Mouse (Mus musculus) bone marrow macrophage, adult 2 months (primary cell): Measurements from ENCODE around the gene Igsf9. TPM values are rescaled to one million over a fixed set of nuclear protein-coding genes. Genes with fewer than 3 reads are reported as not detected.
A peak's percentile ranks its signal among the peaks of the same experiment; 100 is the strongest.

Experiments used
- H3K27ac ChIP-seq: 2 replicates; pipeline ENCODE4 v1.5.1; 2012; ENCODE audit warnings: low read depth, low read length; ENCODE audit not compliant: insufficient read depth
- H3K4me1 ChIP-seq: 2 replicates; pipeline ENCODE4 v1.6.1; 2012; ENCODE audit warnings: low read length; ENCODE audit not compliant: control insufficient read depth, insufficient read depth
- H3K4me3 ChIP-seq: 2 replicates; pipeline ENCODE4 v1.5.1; 2012; ENCODE audit warnings: mild to moderate bottlenecking, low read length, moderate library complexity; ENCODE audit not compliant: insufficient read depth
- CTCF ChIP-seq: IDR thresholded peaks from 2 replicates; pipeline ENCODE4 v1.5.1; 2012; ENCODE audit warnings: low read depth, mild to moderate bottlenecking, low read length, moderate library complexity
- POLR2A ChIP-seq: IDR thresholded peaks from 2 replicates; pipeline ENCODE4 v1.6.1; 2012; ENCODE audit warnings: mild to moderate bottlenecking, low read depth, low read length, borderline replicate concordance
- polyA plus RNA-seq: library from polyadenylated mRNA; stranded (reverse); fragments of >200 nt; gene quantifications from 2 replicates; pipeline ENCODE4 v1.2.4, GENCODE M21; 2012; ENCODE audit not compliant: missing spikeins, insufficient read depth, insufficient read length

The Igsf9 gene
- polyA plus RNA-seq, 1 experiment, result 6.3 TPM

DNA sequence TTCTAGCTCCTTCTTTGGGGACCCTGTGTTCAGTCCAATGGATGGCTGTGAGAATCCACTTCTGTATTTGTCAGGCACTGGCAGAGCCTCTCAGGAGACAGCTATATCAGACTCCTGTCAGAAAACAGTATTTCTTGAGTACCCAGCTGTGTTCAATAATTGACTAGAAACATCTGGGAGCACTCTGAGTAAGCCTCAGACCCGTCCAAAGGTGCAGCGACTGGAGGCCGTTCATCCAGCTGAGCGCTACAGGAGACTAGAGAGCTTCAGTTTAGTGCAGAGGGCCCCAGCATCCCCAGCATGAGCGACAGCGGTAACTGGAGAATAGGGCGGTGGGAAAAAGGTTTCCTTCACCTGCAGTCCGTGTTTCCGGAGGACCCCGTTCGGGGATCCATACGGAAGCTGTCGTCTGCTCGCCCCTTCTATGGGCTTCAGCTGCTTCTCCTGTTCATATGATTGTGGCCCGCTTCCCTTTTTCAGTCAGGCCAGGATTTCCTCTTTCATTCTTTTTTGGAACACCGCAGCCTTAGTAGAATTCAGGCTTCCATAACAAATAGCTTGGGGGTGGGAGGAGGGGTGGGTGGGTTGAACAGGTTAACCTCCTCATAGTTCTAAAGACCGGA, 30.6 kb upstream of the Igsf9 start:
- TF ChIP-seq CTCF, result no peak
- Histone ChIP-seq H3K4me1 (peaks cover 33% of the 10 kb centered on the region), H3K27ac (peak overlapping the region; percentile 35; the same call in 1 of the 2 replicates), H3K4me3 (peak overlapping the region; percentile 39)

DNA sequence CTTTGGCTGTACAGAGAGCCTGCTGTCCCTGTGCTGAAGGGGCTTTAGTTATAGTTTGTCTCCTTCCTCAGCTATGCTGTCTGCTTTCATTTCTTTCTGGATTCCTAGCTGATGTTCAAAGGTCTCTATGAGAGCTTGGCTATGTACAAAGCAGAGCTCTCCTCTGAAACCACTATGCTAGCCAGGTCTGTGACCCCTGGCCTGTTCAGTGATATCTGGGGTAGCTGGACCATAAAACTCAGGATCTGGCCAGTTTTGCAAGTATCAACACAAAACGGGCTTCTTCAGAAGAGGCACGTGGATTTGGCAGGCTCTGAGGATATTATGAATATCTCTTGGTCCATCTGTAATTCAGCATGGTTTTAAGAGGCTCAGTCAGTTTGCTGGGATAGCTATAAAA, 28.7 kb upstream of the Igsf9 start:
- Histone ChIP-seq H3K4me1 (peaks cover 36% of the 10 kb centered on the region), H3K27ac (no peak overlapping the region), H3K4me3 (no peak overlapping the region)
- TF ChIP-seq POLR2A, result no peak
- no peak for TF ChIP-seq CTCF

GRCm38 (mm10) chr1:172453810-172454209, 27.8 kb upstream of the Igsf9 start:
- no peak overlapping the region for H3K27ac ChIP-seq
- TF ChIP-seq CTCF (no peak), POLR2A (no peak)
- no peak overlapping the region for H3K4me3 ChIP-seq
- peaks cover 38% of the 10 kb centered on the region for H3K4me1 ChIP-seq

DNA sequence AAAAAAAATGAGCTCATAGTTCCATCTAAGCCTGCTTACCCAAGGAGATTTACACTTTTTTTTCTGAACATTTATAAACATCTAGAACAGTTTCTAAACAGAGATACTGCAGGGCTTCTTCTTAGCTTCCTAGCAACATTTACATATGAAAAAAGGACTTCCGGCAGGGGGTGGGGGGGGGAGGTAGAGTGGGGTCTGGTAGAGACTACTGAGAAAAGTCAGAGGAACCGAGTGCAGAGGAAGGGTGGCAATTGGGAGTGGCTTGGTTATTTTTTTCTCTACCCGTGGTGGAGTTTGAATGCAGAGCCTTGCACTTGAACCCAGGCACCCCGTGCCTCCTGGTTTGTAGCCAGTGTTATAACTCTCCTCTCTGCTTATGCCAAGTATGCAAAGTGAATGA, 26.2 kb upstream of the Igsf9 start:
- H3K4me1 ChIP-seq, result peaks cover 39% of the 10 kb centered on the region
- H3K27ac ChIP-seq, result peak overlapping the region; percentile 97
- no peak for TF ChIP-seq CTCF
- peak overlapping the region; percentile 47 for H3K4me3 ChIP-seq

DNA sequence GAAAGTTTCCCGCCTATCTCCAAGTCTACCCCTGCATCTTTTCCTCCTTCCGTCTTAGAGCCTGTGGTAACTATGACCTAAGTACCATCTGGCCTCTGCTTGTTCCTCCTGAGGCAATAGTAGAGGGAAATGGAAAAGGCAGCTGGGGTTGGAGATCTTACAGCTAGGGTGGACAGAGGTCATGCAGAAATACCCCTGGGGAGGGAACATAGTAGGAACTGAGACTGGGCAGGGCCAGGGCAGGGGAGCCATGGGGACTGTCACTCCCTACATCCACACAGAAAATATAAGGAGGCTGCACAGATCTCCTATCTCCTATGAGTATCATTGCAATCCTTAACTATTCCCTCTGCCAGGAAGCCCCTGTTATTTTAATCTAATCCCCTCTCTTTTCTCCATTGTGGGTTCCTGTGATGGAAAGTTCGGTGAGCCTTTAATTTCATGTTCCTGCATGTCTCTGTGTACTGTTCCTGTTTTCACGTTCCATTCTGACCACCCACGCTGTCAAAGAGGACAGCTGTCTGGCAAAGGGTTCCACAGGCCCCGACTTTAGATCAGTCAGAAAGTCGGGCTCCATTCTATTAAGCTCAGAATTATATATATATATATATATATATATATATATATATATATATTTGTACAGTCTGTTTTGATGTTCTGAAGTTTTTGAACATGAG, 25.4 kb upstream of the Igsf9 start:
- Histone ChIP-seq H3K4me1 (peaks cover 33% of the 10 kb centered on the region), H3K27ac (peak overlapping the region; percentile 97), H3K4me3 (peak overlapping the region; percentile 47)
- TF ChIP-seq CTCF (no peak), POLR2A (no peak)

DNA sequence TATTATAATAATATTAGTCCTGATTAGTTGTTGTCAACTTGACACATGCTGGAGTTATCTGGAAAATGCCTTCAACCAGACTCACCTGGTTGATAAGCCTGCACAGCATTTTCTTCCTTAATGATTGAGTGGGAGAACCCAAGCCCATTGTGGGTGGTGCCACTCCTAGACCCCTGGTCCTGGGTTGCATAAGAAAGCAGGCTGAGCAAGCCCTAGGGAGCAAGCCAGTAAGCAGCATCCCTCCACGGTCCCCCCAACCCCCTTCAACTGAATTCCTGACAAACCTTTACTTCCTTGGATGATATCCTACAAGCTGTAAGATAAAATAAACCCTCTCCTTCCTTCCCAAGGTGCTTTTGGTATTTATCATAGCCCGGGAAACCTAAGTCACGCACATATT, 24.4 kb upstream of the Igsf9 start:
- H3K27ac ChIP-seq, result no peak overlapping the region
- TF ChIP-seq CTCF, result no peak
- no peak for TF ChIP-seq POLR2A
- H3K4me3 ChIP-seq, result no peak overlapping the region
- H3K4me1 ChIP-seq, result peaks cover 24% of the 10 kb centered on the region

- H3K4me3 ChIP-seq, result no peak overlapping the region
- TF ChIP-seq POLR2A (no peak), CTCF (no peak)
- H3K27ac ChIP-seq, result no peak overlapping the region
- H3K4me1 ChIP-seq, result peaks cover 22% of the 10 kb centered on the region
Observed at GRCm38 (mm10) chr1:172458041-172458440, 23.5 kb upstream of the Igsf9 start.

DNA sequence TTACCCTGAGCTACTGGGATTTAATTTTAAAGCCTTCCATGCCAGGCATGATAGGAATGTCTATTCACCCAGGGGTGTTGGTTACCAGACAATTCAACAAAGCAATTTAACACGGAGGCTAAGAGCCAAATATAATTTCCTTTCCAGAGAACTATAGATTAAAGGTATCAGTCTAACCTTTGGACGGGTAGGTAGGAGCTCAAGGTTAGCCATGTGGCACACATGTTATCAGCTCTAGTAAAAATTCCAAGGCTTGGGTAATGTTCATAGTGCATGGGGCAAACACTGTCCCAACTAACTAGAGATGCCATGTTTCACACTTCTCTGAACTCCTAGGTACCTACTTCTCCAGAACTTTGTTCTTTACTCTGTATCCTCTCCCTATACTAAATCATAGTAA, 20.0 kb upstream of the Igsf9 start:
- no peak overlapping the region for H3K27ac ChIP-seq
- H3K4me1 ChIP-seq, result peaks cover 17% of the 10 kb centered on the region
- TF ChIP-seq POLR2A (no peak), CTCF (no peak)
- no peak overlapping the region for H3K4me3 ChIP-seq

DNA sequence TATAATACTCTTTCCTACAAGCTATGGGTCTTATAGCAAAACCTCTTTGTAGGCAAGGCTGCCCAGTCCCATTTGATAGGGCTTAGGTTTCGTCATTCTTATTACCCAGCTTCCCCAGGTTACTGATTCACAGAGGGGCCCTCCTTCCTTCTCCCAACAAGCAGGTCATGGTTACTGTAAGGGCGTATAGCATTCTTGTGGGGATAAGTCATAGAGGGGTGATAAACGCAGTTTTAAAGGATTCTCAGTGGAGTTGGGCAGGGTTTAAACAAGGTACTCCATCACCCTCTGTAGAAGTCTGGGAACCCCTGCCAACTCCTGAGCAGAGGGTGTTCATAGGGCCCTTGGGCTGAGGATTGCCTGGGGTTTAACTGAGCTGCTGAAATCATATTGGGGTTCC, 19.1 kb upstream of the Igsf9 start:
- H3K27ac ChIP-seq, result no peak overlapping the region
- TF ChIP-seq POLR2A, result no peak
- no peak for TF ChIP-seq CTCF
- H3K4me3 ChIP-seq, result no peak overlapping the region
- H3K4me1 ChIP-seq, result peaks cover 17% of the 10 kb centered on the region

GRCm38 (mm10) chr1:172463387-172464333, 17.9 kb upstream of the Igsf9 start:
- TF ChIP-seq POLR2A (no peak), CTCF (no peak)
- Histone ChIP-seq H3K4me1 (peaks cover 17% of the 10 kb centered on the region), H3K27ac (no peak overlapping the region), H3K4me3 (no peak overlapping the region)
